Mouse (Mus musculus): ENCODE data around the gene Camk2b. TPM values are rescaled to one million over a fixed set of nuclear protein-coding genes. Genes with fewer than 3 reads are reported as not detected.
"Not testable (repeated sequence)": the region's sequence is repeated elsewhere in the genome, so short reads cannot be mapped to it uniquely, and the experiment has no call there.

Camk2b gene
- total RNA-seq, 2 experiments from 2014 or later = 7.4 to 7.7 TPM

GRCm38 (mm10) chr11:5949586-5950352, 116.4 kb downstream of the Camk2b start, which contains the start of gene Gck:
Gck (minus strand) TSS chr11:5950081.
- intact Hi-C loops (cut with DNase I) = no loop called here
- no peak for DNase-seq

DNA sequence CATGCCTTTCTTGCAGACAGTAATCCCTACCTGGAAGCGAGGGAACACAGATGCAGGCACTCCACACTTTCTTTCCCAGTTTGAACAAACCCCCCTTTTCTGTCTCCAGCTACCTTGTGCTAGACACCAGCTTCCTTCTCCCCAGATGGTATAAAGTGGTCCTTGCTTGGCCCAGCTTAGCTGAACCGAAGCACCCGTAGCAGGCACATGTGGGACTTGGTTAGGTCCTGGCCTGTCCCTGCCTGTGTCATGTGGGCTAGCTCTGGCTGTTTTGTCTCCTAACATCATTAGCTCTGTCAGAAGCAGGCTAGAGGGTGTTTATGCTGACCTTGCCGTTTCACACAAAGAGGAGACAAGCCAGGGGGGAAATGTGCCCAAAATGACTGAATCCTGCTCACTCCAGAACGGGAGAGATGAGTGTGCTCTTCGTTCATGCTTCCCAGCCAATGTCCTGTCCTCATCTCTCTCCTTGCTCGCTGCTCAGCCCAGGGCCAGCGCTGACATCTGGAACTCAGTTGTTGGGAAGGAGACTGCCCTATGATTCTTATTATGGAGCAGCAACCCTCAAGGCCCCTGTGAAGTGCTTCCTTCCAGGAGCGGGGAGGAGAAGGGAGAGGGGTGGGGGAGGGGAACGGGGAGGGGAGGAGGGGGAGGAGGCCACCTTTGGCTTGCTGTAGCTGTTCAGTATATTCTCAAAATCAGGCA, 117.5 kb downstream of the Camk2b start:
- intact Hi-C loops (cut with DNase I) = no loop called here
- DNase-seq = no peak

GRCm38 (mm10) chr11:5947796-5948195, 118.4 kb downstream of the Camk2b start:
- intact Hi-C loops (cut with DNase I) = no loop called here
- no peak for DNase-seq

DNA sequence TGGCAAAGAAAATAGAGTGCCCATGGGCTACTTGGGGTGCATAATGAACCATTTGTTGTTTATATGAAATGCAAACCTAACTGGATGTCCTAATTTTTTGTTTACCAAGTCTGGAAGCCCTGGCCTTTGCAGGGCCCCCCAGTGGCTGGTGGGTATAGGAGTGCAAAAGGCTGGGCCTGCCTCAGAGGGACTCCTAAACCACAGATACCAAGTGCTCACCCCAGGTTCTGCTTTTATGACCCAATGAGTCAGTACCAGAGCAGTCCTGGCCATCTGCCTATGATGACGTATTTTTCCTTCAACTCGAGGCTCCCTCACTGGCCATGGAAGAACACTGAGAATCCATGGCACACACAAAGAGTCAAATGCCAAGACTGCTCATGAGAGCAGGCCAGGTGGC, 121.1 kb downstream of the Camk2b start:
- no peak for DNase-seq
- intact Hi-C loops (cut with DNase I) = no loop called here

DNA sequence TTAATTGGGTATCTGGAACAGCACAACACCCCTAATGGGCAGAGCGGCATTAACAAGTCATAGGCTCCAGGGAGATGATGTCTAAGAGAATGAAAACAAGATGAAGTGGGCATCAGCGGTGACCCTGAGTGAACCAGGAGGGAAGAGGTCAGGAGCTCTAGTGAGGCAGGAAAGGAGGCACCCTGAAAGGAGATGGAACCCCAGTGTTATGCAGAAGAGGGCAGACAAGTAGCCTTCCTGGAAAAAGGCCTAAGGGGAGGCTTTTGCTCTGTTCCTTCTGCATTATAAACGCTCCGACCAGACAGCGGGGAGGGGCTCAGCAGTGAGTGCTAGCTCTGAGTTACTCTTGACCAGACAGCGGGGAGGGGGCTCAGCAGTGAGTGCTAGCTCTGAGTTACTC, 123.2 kb downstream of the Camk2b start:
- intact Hi-C loops (cut with DNase I) = no loop called here
- no peak for DNase-seq

DNA sequence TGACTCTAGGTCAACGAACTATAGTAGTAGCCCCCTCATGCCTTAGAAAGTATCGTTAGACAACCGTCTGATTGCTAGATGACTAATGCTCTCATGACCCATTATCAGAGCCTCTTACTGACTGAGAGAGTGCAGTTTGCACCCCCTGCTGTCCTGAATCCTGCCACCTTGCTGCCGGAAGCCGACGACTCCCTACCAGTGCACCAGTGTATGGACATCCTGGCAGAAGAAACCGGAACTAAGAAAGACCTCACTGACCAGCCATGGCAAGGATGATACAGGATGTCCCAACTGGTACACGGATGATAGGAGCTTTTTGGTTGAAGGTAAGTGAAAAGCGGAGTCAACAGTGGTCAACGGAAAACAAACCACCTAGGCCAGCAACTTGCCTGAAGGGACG, 131.6 kb downstream of the Camk2b start:
- intact Hi-C loops (cut with DNase I); DNase-seq: not testable (repeated sequence)

DNA sequence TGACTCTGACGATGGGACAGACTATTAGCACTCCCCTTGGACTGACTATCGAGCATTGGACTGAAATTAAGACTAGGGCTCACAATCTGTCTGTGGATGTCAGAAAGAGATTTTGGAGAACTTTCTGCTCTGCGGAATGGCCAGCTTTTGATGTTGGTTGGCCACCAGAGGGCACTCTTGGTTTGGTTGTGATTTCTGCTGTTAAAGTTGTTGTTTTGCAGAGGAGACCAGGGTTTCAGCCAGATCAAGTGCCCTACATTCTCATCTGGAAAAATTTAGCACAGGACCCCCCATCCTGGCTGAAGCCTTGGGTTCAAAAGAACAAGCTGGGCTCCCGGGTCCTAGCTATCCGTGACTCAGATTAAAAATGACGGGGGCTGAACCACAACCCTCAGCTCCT, 134.2 kb downstream of the Camk2b start:
- intact Hi-C loops (cut with DNase I) = not testable (repeated sequence)
- DNase-seq = peak in 1 of 2 experiments; percentile 41

DNA sequence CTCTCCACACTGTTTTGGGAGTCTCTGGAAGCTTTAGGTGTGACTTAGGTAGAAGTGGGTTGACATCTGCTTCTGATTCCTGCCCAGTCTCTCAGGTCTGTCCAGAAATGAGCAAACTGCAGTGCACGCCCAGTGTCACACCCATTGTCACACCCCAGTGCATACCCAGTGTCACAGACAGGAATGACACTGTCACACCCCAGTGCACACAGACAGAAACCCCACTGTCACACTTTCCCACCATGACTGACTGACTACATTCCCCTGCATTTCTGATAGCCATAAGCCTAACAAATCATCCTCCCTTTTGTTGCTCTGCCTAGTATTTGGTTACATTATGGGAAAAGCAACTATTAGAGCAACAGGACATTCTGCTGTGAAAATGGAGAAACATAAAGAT, 135.6 kb downstream of the Camk2b start:
- DNase-seq = no peak
- intact Hi-C loops (cut with DNase I) = no loop called here

GRCm38 (mm10) chr11:5926696-5927220, 139.4 kb downstream of the Camk2b start:
- DNase-seq = no peak
- intact Hi-C loops (cut with DNase I) = no loop called here

- no peak for DNase-seq
- intact Hi-C loops (cut with DNase I) = no loop called here
Observed at GRCm38 (mm10) chr11:5924699-5925098, 141.5 kb downstream of the Camk2b start.

- intact Hi-C loops (cut with DNase I) = no loop called here
- no peak for DNase-seq
Observed at GRCm38 (mm10) chr11:5920323-5920960, 145.7 kb downstream of the Camk2b start.

Other genes with a start within 250 kb of the Camk2b start
- gene Polm, start 228.3 kb downstream of the Camk2b start, total RNA-seq (2021) = 1 to 10 TPM; 5.0 to 6.7 TPM
- gene Aebp1, start 204.4 kb downstream of the Camk2b start, total RNA-seq (2021) = 10 to 100 TPM; 35.2 to 40.1 TPM
- gene Pold2, start 188.1 kb downstream of the Camk2b start, total RNA-seq (2021) = 10 to 100 TPM; 34.8 to 44.1 TPM
- 100 to 1,000 TPM; 363 to 942 TPM for gene Myl7, start 167.6 kb downstream of the Camk2b start, total RNA-seq (2021)
- 1 to 10 TPM in 1 of 2 experiments, under 1 TPM in 1; 0.40 to 1.5 TPM for gene Gck, start 116.3 kb downstream of the Camk2b start, total RNA-seq (2021)
- 10 to 100 TPM; 85.7 to 97.5 TPM for gene Ykt6, start 110.7 kb downstream of the Camk2b start, total RNA-seq (2021)
- under 1 TPM in 1 of 2 experiments, not detected in 1; 0.26 TPM for gene A730071L15Rik, start 133.7 kb upstream of the Camk2b start, total RNA-seq (2021)
- 10 to 100 TPM; 65.7 to 68.2 TPM for gene Nudcd3, start 134.1 kb upstream of the Camk2b start, total RNA-seq (2021)
- not detected for gene Npc1l1, start 163.8 kb upstream of the Camk2b start, total RNA-seq (2021)
- 10 to 100 TPM; 33.3 to 34.4 TPM for gene Ddx56, start 201.4 kb upstream of the Camk2b start, total RNA-seq (2021)
- 10 to 100 TPM; 78.1 to 82.9 TPM for gene Tmed4, start 208.5 kb upstream of the Camk2b start, total RNA-seq (2021)
- 1,000 to 10,000 TPM; 1,296 to 1,304 TPM for gene Ogdh, start 225.3 kb upstream of the Camk2b start, total RNA-seq (2021)